Mouse (Mus musculus): Measurements from ENCODE around the gene Tmem8b. TPM values are rescaled to one million over a fixed set of nuclear protein-coding genes. Genes with fewer than 3 reads are reported as not detected.

The Tmem8b gene
- polyA plus RNA-seq (2017; shearing (Covaris generic)), result 1 to 10 TPM in 1 of 3 experiments, under 1 TPM in 2; 0.87 to 1.0 (median 0.87) TPM

- ATAC-seq, result peak; percentile 99
Measured at GRCm38 (mm10) chr4:43668782-43669427, at the start of gene Tmem8b, which contains the start of gene Fam221b. TSS of gene Tmem8b (plus strand) at chr4:43668971. TSS of gene Fam221b (minus strand) at chr4:43669145.

GRCm38 (mm10) chr4:43620146-43620778 lies 48.5 kb upstream of the Tmem8b start:
- no peak for ATAC-seq

GRCm38 (mm10) chr4:43629106-43629817 lies 39.5 kb upstream of the Tmem8b start:
- no peak for ATAC-seq

- ATAC-seq, result peak; percentile 72
Measured at GRCm38 (mm10) chr4:43630030-43630581, 38.7 kb upstream of the Tmem8b start.

GRCm38 (mm10) chr4:43630671-43631045 lies 38.1 kb upstream of the Tmem8b start:
- no peak for ATAC-seq

GRCm38 (mm10) chr4:43631046-43631955 lies 37.5 kb upstream of the Tmem8b start, which contains the start of gene Npr2:
TSS of gene Npr2 (plus strand) at chr4:43631935.
- ATAC-seq, result no peak

- ATAC-seq, result no peak
Measured at GRCm38 (mm10) chr4:43631956-43632920, 36.5 kb upstream of the Tmem8b start.

GRCm38 (mm10) chr4:43633296-43633695 lies 35.5 kb upstream of the Tmem8b start:
- no peak for ATAC-seq

GRCm38 (mm10) chr4:43633736-43634135 lies 35.0 kb upstream of the Tmem8b start:
- ATAC-seq, result no peak

GRCm38 (mm10) chr4:43634621-43635374 lies 34.0 kb upstream of the Tmem8b start:
- no peak for ATAC-seq

GRCm38 (mm10) chr4:43636751-43637150 lies 32.0 kb upstream of the Tmem8b start:
- ATAC-seq, result no peak

GRCm38 (mm10) chr4:43640076-43640475 lies 28.7 kb upstream of the Tmem8b start:
- ATAC-seq, result no peak

GRCm38 (mm10) chr4:43640491-43640890 lies 28.3 kb upstream of the Tmem8b start:
- ATAC-seq, result no peak

GRCm38 (mm10) chr4:43649783-43650182 lies 19.0 kb upstream of the Tmem8b start:
- no peak for ATAC-seq

- ATAC-seq, result no peak
Measured at GRCm38 (mm10) chr4:43652726-43653125, 16.0 kb upstream of the Tmem8b start.

- ATAC-seq, result no peak
Measured at GRCm38 (mm10) chr4:43653161-43654015, 15.4 kb upstream of the Tmem8b start, which contains the start of gene Spag8. TSS of gene Spag8 (minus strand) at chr4:43653594.

- ATAC-seq, result peak; percentile 4
Measured at GRCm38 (mm10) chr4:43655656-43656338, 13.0 kb upstream of the Tmem8b start.

- ATAC-seq, result peak; percentile 95
Measured at GRCm38 (mm10) chr4:43656339-43657109, 12.2 kb upstream of the Tmem8b start, which contains the start of gene Hint2. TSS of gene Hint2 (minus strand) at chr4:43656466.

Data from inflammation-experienced regulatory T-cells, adult 6 months (primary cell).